Mouse (Mus musculus) kidney, embryonic 16.5 days (tissue): ENCODE data around the gene Zfpm1. TPM values are rescaled to one million over a fixed set of nuclear protein-coding genes. Genes with fewer than 3 reads are reported as not detected.

ENCODE experiments used
- ATAC-seq: fragments of 200-750 bp; cut with Nextera tagmentation; 2 replicates; pipeline ENCODE4 v1.8.0; 2017; ENCODE audit warnings: moderate TSS enrichment; ENCODE audit not compliant: low FRiP score, low TSS enrichment
- H3K27ac ChIP-seq: fragments of 300-500 bp; sonication (generic); 2 replicates; pipeline ENCODE4 v1.5.1; 2014; ENCODE audit warnings: low read length
- H3K27me3 ChIP-seq: fragments of 300-500 bp; sonication (generic); 2 replicates; pipeline ENCODE4 v1.6.1; 2014; ENCODE audit warnings: low read length, control low read depth, mixed read lengths; ENCODE audit not compliant: insufficient read depth
- H3K36me3 ChIP-seq: fragments of 300-500 bp; sonication (generic); 2 replicates; pipeline ENCODE4 v1.6.1; 2014; ENCODE audit warnings: low read length, control low read depth, mixed read lengths; ENCODE audit not compliant: insufficient read depth
- H3K4me1 ChIP-seq: fragments of 300-500 bp; sonication (generic); 2 replicates; pipeline ENCODE4 v1.6.1; 2014; ENCODE audit warnings: low read length, control low read depth, mixed read lengths; ENCODE audit not compliant: insufficient read depth
- H3K4me2 ChIP-seq: fragments of 300-500 bp; sonication (generic); replicated peaks from 2 replicates; pipeline ENCODE4 v1.6.1; 2014; ENCODE audit warnings: low read depth, low read length
- H3K4me3 ChIP-seq: fragments of 300-500 bp; sonication (generic); 2 replicates; pipeline ENCODE4 v1.5.1; 2014; ENCODE audit warnings: mild to moderate bottlenecking, low read length
- H3K9ac ChIP-seq: fragments of 300-500 bp; sonication (generic); replicated peaks from 2 replicates; pipeline ENCODE4 v1.6.1; 2014; ENCODE audit warnings: low read length
- H3K9me3 ChIP-seq: fragments of 300-500 bp; sonication (generic); 2 replicates; pipeline ENCODE4 v1.6.1; 2016; ENCODE audit warnings: low read length, control low read depth
- WGBS: fragments of 180-500 bp; shearing (Covaris S2); extraction: QIAGEN DNeasy Blood & Tissue Kit; methylation state at CpG from one replicate; pipeline ENCODE4 v1.1.7; 2014; 5-methylcytosine and 5-hydroxymethylcytosine counted together
- polyA plus RNA-seq: library from polyadenylated mRNA; unstranded; fragments of >200 nt; fragmentation: Nextera tagmentation; extraction: Ambion mirVana; gene quantifications from 2 replicates; pipeline ENCODE4 v1.2.1, GENCODE M21; 2015

The Zfpm1 gene
- polyA plus RNA-seq, 1 experiment from 2014 or later = 1.6 TPM

DNA sequence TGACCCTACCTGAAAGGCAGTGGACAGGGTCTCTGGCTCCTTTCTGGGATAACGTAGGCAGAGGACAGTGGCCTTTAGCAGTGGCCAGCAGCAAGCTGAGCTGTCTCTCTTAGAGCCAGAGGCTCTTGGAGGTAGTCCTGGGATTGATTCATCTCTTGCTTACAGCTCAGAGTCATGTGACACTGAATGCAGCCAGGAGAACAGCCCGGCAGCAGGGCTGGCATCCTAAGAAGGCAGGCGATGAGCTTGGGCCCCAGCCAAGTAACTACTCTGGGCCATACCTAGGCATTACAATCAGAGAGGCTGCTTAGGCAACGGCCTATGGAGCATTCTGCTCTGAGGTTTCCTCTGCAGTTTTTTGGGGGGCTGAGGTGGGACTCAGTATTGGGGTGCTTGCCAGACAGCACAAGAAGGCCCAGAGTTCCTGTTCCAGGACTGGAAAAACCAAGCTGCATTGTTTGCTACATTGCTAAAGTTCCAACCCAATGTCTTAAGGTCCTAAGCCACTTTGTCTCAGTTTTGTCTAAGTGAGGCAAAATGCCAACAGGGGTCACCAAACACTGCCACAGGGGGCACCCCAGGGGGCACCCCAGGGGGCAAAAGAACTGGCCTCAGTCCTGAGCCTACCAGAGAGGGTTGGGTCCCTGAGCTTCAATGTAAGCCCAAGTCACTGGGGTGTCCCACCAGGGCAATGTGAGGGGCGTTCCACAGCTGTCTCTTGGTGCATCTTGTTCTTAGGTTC, 66.0 kb downstream of the Zfpm1 start:
- H3K4me1 ChIP-seq = peaks cover 28% of the 10 kb centered on the region
- H3K27ac ChIP-seq = no peak overlapping the region
- H3K9ac ChIP-seq = no peak overlapping the region
- no peak for ATAC-seq
- no peak overlapping the region for H3K4me2 ChIP-seq
- WGBS = 75% methylated on average over 5 of the region's 5 CpGs
- no peaks in the 10 kb centered on the region for H3K36me3 ChIP-seq
- H3K27me3 ChIP-seq = peaks cover 4% of the 10 kb centered on the region
- no peak overlapping the region for H3K4me3 ChIP-seq
- H3K9me3 ChIP-seq = no peaks in the 10 kb centered on the region

GRCm38 (mm10) chr8:122349357-122350297, 67.7 kb downstream of the Zfpm1 start:
- no peak overlapping the region for H3K9ac ChIP-seq
- H3K27ac ChIP-seq = no peak overlapping the region
- no peak for ATAC-seq
- H3K4me1 ChIP-seq = peaks cover 12% of the 10 kb centered on the region; the same call in 1 of the 2 replicates
- no peak overlapping the region for H3K4me2 ChIP-seq
- no peaks in the 10 kb centered on the region for H3K9me3 ChIP-seq
- 35% methylated on average over 15 of the region's 15 CpGs for WGBS
- H3K36me3 ChIP-seq = no peaks in the 10 kb centered on the region
- peaks cover 4% of the 10 kb centered on the region for H3K27me3 ChIP-seq
- no peak overlapping the region for H3K4me3 ChIP-seq

DNA sequence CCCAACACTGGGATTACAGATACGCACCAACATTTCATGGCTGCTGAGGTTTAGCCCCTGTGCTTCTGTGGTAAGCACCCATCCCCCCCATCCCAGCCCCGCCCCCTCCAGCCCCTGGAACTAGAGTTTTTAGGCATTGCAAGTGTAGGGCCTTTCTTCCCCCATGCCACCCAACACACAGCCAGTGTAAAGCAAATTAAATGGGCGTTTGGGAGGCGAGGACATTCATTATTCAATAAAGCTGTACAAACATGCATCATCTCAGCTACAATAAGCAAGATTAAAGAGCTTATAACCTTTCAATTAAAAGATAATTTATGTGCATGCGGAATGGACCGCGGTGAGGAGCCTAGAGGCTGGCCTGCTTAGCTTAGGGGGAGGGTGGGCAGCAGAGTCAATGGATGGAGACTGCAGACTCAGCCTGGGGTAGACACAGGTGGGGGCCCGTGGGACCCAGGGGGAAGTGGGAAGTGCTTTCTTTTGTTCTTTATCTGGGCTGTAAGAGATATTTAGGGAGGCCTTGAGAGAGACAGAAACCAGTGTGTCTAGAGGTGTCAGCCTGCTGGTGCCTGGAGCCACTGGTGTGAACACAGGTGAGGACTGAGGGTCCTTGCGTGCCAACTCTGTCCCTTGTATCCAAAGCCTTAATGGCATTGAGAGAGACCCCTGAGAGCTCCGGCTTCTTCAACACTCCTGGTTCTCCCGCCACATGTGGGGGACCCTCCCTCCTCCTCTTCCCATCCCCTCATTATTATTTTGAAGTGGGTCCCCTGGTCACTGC, 68.6 kb downstream of the Zfpm1 start:
- 49% methylated on average over 11 of the region's 11 CpGs for WGBS
- no peaks in the 10 kb centered on the region for H3K36me3 ChIP-seq
- H3K27me3 ChIP-seq = no peaks in the 10 kb centered on the region; the same call in 1 of the 2 replicates
- ATAC-seq = no peak
- H3K9ac ChIP-seq = no peak overlapping the region
- no peak overlapping the region for H3K4me2 ChIP-seq
- H3K4me1 ChIP-seq = peaks cover 6% of the 10 kb centered on the region; the same call in 1 of the 2 replicates
- no peak overlapping the region for H3K4me3 ChIP-seq
- no peaks in the 10 kb centered on the region for H3K9me3 ChIP-seq
- H3K27ac ChIP-seq = no peak overlapping the region

GRCm38 (mm10) chr8:122354157-122354556, 72.2 kb downstream of the Zfpm1 start:
- H3K27ac ChIP-seq = no peak overlapping the region
- no peak overlapping the region for H3K9ac ChIP-seq
- H3K27me3 ChIP-seq = no peaks in the 10 kb centered on the region; the same call in 1 of the 2 replicates
- H3K4me3 ChIP-seq = no peak overlapping the region
- H3K9me3 ChIP-seq = no peaks in the 10 kb centered on the region
- H3K4me1 ChIP-seq = peaks cover 6% of the 10 kb centered on the region; the same call in 1 of the 2 replicates
- ATAC-seq = no peak
- WGBS = 62% methylated on average over 8 of the region's 8 CpGs
- no peaks in the 10 kb centered on the region for H3K36me3 ChIP-seq
- no peak overlapping the region for H3K4me2 ChIP-seq

- no peak overlapping the region for H3K4me2 ChIP-seq
- WGBS = 64% methylated on average over 9 of the region's 9 CpGs
- 0 out of 2 replicates have a peak, but pooled peaks have one; percentile 21 for ATAC-seq
Observed at GRCm38 (mm10) chr8:122355642-122356606, 74.0 kb downstream of the Zfpm1 start.

GRCm38 (mm10) chr8:122357202-122357601, 75.3 kb downstream of the Zfpm1 start:
- no peaks in the 10 kb centered on the region for H3K27me3 ChIP-seq
- no peak overlapping the region for H3K4me2 ChIP-seq
- H3K9ac ChIP-seq = no peak overlapping the region
- H3K9me3 ChIP-seq = no peaks in the 10 kb centered on the region
- H3K36me3 ChIP-seq = no peaks in the 10 kb centered on the region
- H3K27ac ChIP-seq = no peak overlapping the region
- H3K4me3 ChIP-seq = no peak overlapping the region
- 64% methylated on average over 11 of the region's 11 CpGs for WGBS
- ATAC-seq = no peak
- no peaks in the 10 kb centered on the region for H3K4me1 ChIP-seq

More at GRCm38 (mm10) chr8:122355642-122356606, 74.0 kb downstream of the Zfpm1 start:
- Histone ChIP-seq H3K36me3 (no peaks in the 10 kb centered on the region), H3K9ac (no peak overlapping the region), H3K9me3 (no peaks in the 10 kb centered on the region), H3K27me3 (no peaks in the 10 kb centered on the region; the same call in 1 of the 2 replicates), H3K4me1 (no peaks in the 10 kb centered on the region), H3K27ac (no peak overlapping the region), H3K4me3 (no peak overlapping the region)

DNA sequence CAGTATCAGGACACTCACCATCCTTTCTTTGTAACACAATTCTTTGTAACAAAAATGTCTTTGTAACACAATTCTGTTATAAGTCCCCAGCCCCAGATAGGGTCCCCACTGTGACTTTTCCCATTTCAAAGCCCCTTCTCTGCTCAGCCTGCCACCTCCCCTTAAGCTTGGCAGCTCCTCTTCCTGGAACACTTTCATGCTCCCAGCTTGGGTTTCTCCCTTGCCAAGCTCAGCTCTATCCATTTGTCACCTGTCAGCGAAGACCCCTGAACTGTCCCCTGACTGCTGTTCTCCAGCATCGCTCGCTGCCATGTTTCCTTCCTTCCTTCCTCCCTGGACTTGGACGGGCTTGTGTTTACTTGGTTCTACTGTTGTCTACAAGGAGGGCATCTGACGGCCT, 75.7 kb downstream of the Zfpm1 start:
- H3K27ac ChIP-seq = no peak overlapping the region
- H3K4me2 ChIP-seq = no peak overlapping the region
- H3K4me3 ChIP-seq = no peak overlapping the region
- H3K9ac ChIP-seq = no peak overlapping the region
- ATAC-seq = no peak
- no peaks in the 10 kb centered on the region for H3K36me3 ChIP-seq
- H3K4me1 ChIP-seq = no peaks in the 10 kb centered on the region
- no peaks in the 10 kb centered on the region for H3K9me3 ChIP-seq
- no peaks in the 10 kb centered on the region for H3K27me3 ChIP-seq
- WGBS = 80% methylated on average over 5 of the region's 5 CpGs

GRCm38 (mm10) chr8:122359111-122359775, 77.3 kb downstream of the Zfpm1 start:
- Histone ChIP-seq H3K27ac (no peak overlapping the region), H3K4me2 (no peak overlapping the region), H3K4me1 (no peaks in the 10 kb centered on the region), H3K36me3 (no peaks in the 10 kb centered on the region), H3K27me3 (0 out of 2 replicates have a peak, but pooled peaks cover 4% of the 10 kb centered on the region), H3K4me3 (no peak overlapping the region), H3K9me3 (no peaks in the 10 kb centered on the region), H3K9ac (no peak overlapping the region)
- no peak for ATAC-seq
- WGBS = 78% methylated on average over 15 of the region's 15 CpGs
